Mouse (Mus musculus) intestine, embryonic 16.5 days (tissue): Measurements from ENCODE around the gene Sync. TPM values are rescaled to one million over a fixed set of nuclear protein-coding genes. Genes with fewer than 3 reads are reported as not detected.

ENCODE experiments used
- ATAC-seq: fragments of 200-750 bp; cut with Nextera tagmentation; 2 replicates; pipeline ENCODE4 v1.8.0; 2017; ENCODE audit warnings: moderate TSS enrichment, moderate library complexity
- H3K27ac ChIP-seq: fragments of 300-500 bp; sonication (generic); 2 replicates; pipeline ENCODE4 v1.5.1; 2014; ENCODE audit warnings: mild to moderate bottlenecking, low read length
- H3K27me3 ChIP-seq: fragments of 300-500 bp; sonication (generic); replicated peaks from 2 replicates; pipeline ENCODE4 v1.6.1; 2014; ENCODE audit warnings: low read length, control low read depth, mixed read lengths; ENCODE audit not compliant: control insufficient read depth, insufficient read depth
- H3K36me3 ChIP-seq: fragments of 300-500 bp; sonication (generic); 2 replicates; pipeline ENCODE4 v1.6.1; 2014; ENCODE audit warnings: low read length, control low read depth; ENCODE audit not compliant: control insufficient read depth, insufficient read depth
- H3K4me1 ChIP-seq: fragments of 300-500 bp; sonication (generic); 2 replicates; pipeline ENCODE4 v1.6.1; 2014; ENCODE audit warnings: low read length, control low read depth, mixed read lengths; ENCODE audit not compliant: control insufficient read depth, insufficient read depth
- H3K4me2 ChIP-seq: fragments of 300-500 bp; sonication (generic); 2 replicates; pipeline ENCODE4 v1.6.1; 2014; ENCODE audit warnings: low read depth, low read length, control low read depth
- H3K4me3 ChIP-seq: fragments of 300-500 bp; sonication (generic); 2 replicates; pipeline ENCODE4 v1.5.1; 2014; ENCODE audit warnings: mild to moderate bottlenecking, low read length
- H3K9ac ChIP-seq: fragments of 300-500 bp; sonication (generic); 2 replicates; pipeline ENCODE4 v1.6.1; 2014; ENCODE audit warnings: low read depth, low read length
- H3K9me3 ChIP-seq: fragments of 300-500 bp; sonication (generic); 2 replicates; pipeline ENCODE4 v1.6.1; 2016; ENCODE audit warnings: low read length, control low read depth; ENCODE audit not compliant: control insufficient read depth
- WGBS: fragments of 180-500 bp; shearing (Covaris S2); extraction: QIAGEN DNeasy Blood & Tissue Kit; methylation state at CpG from one replicate; pipeline ENCODE4 v1.1.7; 2014; 5-methylcytosine and 5-hydroxymethylcytosine counted together
- polyA plus RNA-seq: library from polyadenylated mRNA; unstranded; fragments of >200 nt; fragmentation: Nextera tagmentation; extraction: Ambion mirVana; gene quantifications from 2 replicates; pipeline ENCODE4 v1.2.1, GENCODE M21; 2015

Gene Sync
- polyA plus RNA-seq, 1 experiment from 2014 or later, result 1.1 TPM

DNA sequence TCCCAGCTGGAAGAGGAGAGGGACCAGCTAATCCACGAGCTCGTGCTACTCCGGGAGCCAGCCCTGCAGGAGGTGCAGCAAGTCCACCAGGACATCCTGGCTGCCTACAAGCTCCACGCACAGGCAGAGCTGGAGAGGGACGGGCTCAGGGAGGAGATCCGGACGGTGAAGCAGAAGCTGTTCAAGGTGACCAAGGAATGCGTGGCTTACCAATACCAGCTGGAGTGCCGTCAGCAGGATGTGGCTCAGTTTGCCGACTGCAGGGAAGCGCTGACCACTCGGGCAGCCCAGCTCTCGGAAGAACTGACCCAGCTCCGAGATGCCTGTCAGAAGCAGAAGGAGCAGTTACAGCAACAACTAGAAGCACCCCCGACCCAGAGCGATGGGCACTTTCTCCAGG is 6.3 kb downstream of the Sync start:
- WGBS, result 42% methylated on average over 16 of the region's 16 CpGs
- H3K4me1 ChIP-seq, result peaks cover 5% of the 10 kb centered on the region; the same call in 1 of the 2 replicates
- no peaks in the 10 kb centered on the region for H3K27me3 ChIP-seq
- H3K27ac ChIP-seq, result no peak overlapping the region
- no peak for ATAC-seq
- no peaks in the 10 kb centered on the region for H3K9me3 ChIP-seq
- no peak overlapping the region; the same call in 1 of the 2 replicates for H3K9ac ChIP-seq
- H3K4me3 ChIP-seq, result no peak overlapping the region
- H3K4me2 ChIP-seq, result no peak overlapping the region
- no peaks in the 10 kb centered on the region for H3K36me3 ChIP-seq

DNA sequence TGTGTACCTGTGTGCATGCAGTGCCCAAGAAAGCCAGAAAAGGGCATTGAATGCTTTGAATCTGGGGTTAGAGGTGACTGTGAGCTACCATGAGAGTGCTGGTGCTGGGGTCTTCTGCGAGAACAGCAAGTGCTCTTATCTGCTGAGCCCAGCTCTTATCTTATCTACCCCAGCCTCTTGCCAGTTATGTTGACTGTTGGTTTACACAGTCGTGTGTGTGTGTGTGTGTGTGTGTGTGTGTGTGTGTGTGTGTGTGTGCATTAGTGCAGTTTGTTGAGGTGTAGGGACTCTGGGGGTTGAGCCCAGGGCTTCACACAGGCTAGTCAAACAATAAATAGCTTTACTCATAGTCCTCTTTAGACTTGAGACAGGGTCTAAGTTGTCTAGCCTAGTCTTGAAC is 7.8 kb downstream of the Sync start:
- Histone ChIP-seq H3K9ac (no peak overlapping the region), H3K9me3 (no peaks in the 10 kb centered on the region), H3K27ac (no peak overlapping the region), H3K4me1 (peaks cover 5% of the 10 kb centered on the region; the same call in 1 of the 2 replicates), H3K4me3 (no peak overlapping the region), H3K36me3 (no peaks in the 10 kb centered on the region), H3K27me3 (no peaks in the 10 kb centered on the region), H3K4me2 (no peak overlapping the region)
- ATAC-seq, result no peak
- 40% methylated on average over 2 of the region's 2 CpGs for WGBS

DNA sequence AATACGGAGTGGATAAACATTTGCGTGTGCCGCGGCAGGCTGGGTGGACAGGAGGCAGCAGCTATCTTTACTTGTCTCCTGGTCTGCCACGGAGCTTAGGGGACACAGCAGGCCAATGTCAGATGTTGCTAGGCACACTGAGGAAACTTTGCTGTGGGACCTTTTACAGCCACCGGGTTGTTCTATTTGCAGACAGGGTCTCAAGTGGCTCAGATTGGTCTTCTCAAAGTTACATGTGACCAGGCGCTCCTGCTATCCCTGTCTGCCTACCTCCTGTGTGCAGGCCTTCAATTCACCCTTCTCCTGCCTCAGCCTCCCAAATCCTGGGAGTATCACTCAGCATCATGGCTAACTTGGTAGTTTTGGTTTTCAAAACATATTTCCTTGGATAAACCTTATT is 8.6 kb downstream of the Sync start:
- 64% methylated on average over 7 of the region's 7 CpGs for WGBS
- Histone ChIP-seq H3K36me3 (no peaks in the 10 kb centered on the region), H3K9ac (no peak overlapping the region), H3K4me2 (no peak overlapping the region), H3K4me1 (peaks cover 5% of the 10 kb centered on the region; the same call in 1 of the 2 replicates), H3K9me3 (no peaks in the 10 kb centered on the region), H3K4me3 (no peak overlapping the region), H3K27me3 (no peaks in the 10 kb centered on the region), H3K27ac (no peak overlapping the region)
- ATAC-seq, result no peak

DNA sequence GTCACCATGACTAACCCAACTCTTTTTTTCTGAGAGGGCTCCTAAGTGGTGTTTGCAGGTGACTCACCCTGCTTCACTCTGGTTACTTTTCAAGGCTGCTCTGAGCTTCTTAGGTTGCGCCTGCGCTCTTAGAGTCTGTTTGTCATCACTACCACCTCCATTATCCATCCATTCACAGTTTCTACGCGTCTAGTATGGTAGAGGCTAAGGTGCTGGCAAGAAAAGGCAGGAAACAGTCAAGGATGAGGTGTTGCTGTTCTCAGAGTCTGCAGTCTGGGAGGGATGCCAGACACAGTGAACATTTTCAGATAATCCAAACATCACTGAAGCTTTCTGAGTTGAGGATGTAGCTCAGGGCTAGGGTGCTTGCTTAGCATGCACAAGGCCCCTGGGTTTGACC is 10.3 kb downstream of the Sync start:
- Histone ChIP-seq H3K4me2 (no peak overlapping the region), H3K4me1 (peaks cover 5% of the 10 kb centered on the region; the same call in 1 of the 2 replicates), H3K36me3 (no peaks in the 10 kb centered on the region), H3K27me3 (no peaks in the 10 kb centered on the region), H3K4me3 (no peak overlapping the region), H3K9ac (no peak overlapping the region), H3K9me3 (no peaks in the 10 kb centered on the region), H3K27ac (peak overlapping the region; percentile 17; the same call in 1 of the 2 replicates)
- peak; percentile 40; the same call in 1 of the 2 replicates for ATAC-seq
- WGBS, result 62% methylated on average over 4 of the region's 4 CpGs

- no peaks in the 10 kb centered on the region for H3K9me3 ChIP-seq
- 61% methylated on average over 10 of the region's 10 CpGs for WGBS
- H3K4me2 ChIP-seq, result no peak overlapping the region
- H3K4me3 ChIP-seq, result no peak overlapping the region
- H3K27me3 ChIP-seq, result no peaks in the 10 kb centered on the region
- no peak overlapping the region for H3K27ac ChIP-seq
- H3K9ac ChIP-seq, result no peak overlapping the region
- H3K4me1 ChIP-seq, result peaks cover 7% of the 10 kb centered on the region; the same call in 1 of the 2 replicates
- ATAC-seq, result no peak
- no peaks in the 10 kb centered on the region for H3K36me3 ChIP-seq
These were observed 11.7 kb downstream of the Sync start for GRCm38 (mm10) chr4:129299121-129299520.

DNA sequence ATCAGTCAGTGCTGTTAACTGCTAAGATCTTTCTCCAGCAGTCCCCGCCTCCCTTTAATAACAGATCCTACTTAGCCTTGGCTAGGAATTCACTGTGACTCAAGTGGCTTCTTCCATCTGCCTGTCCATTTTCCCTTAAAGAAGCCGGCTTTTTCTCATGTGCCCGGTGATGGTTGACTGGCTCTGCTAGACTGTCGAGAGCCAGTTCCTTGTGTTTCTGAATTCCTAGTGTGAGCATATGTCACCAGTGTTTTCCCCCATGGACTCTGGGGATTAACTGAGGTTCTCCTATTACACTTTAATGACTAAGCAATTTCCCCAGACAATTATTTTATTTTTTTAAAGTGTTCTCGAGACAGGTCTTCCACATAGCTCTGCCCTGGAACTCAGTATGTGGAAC is 16.0 kb downstream of the Sync start:
- WGBS, result 71% methylated on average over 5 of the region's 5 CpGs
- no peak overlapping the region for H3K4me3 ChIP-seq
- H3K36me3 ChIP-seq, result peaks cover 2% of the 10 kb centered on the region; the same call in 1 of the 2 replicates
- no peaks in the 10 kb centered on the region for H3K27me3 ChIP-seq
- no peak overlapping the region for H3K4me2 ChIP-seq
- H3K9ac ChIP-seq, result no peak overlapping the region
- no peak overlapping the region for H3K27ac ChIP-seq
- no peaks in the 10 kb centered on the region for H3K9me3 ChIP-seq
- H3K4me1 ChIP-seq, result 0 out of 2 replicates have a peak, but pooled peaks cover 4% of the 10 kb centered on the region
- ATAC-seq, result no peak

DNA sequence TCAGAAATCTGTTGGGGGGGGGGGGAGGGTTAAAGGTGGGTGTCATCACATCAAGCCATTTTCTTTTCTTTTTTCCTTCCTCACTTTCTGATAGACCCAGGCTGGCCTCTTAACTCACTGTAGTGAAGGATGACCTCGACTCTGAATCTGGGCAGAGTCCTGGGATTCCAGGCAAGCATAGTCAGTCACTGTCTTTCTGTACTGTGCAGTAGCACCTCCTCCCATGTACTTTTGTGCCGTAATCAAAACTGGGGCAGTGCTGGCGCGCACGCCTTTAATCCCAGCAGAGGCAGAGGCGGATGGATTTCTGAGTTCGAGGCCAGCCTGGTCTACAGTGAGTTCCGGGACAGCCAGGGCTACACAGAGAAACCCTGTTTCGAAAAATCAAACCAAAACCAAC is 16.4 kb downstream of the Sync start:
- H3K9me3 ChIP-seq, result no peaks in the 10 kb centered on the region
- 0 out of 2 replicates have a peak, but pooled peaks cover 4% of the 10 kb centered on the region for H3K4me1 ChIP-seq
- no peak overlapping the region for H3K9ac ChIP-seq
- no peak overlapping the region for H3K4me3 ChIP-seq
- peaks cover 2% of the 10 kb centered on the region; the same call in 1 of the 2 replicates for H3K36me3 ChIP-seq
- no peak overlapping the region for H3K27ac ChIP-seq
- H3K4me2 ChIP-seq, result no peak overlapping the region
- H3K27me3 ChIP-seq, result no peaks in the 10 kb centered on the region
- ATAC-seq, result no peak
- 82% methylated on average over 9 of the region's 9 CpGs for WGBS

- H3K9ac ChIP-seq, result no peak overlapping the region
- 44% methylated on average over 1 of the region's 1 CpGs for WGBS
- peaks cover 2% of the 10 kb centered on the region; the same call in 1 of the 2 replicates for H3K36me3 ChIP-seq
- no peak overlapping the region for H3K4me3 ChIP-seq
- H3K9me3 ChIP-seq, result no peaks in the 10 kb centered on the region
- 0 out of 2 replicates have a peak, but pooled peaks have one; percentile 46 for ATAC-seq
- H3K4me1 ChIP-seq, result 0 out of 2 replicates have a peak, but pooled peaks cover 4% of the 10 kb centered on the region
- no peaks in the 10 kb centered on the region for H3K27me3 ChIP-seq
- H3K4me2 ChIP-seq, result no peak overlapping the region
- H3K27ac ChIP-seq, result no peak overlapping the region; the same call in 1 of the 2 replicates
These were observed 16.9 kb downstream of the Sync start for GRCm38 (mm10) chr4:129304306-129304705.

GRCm38 (mm10) chr4:129307936-129308335 is 20.5 kb downstream of the Sync start:
- no peak overlapping the region for H3K4me2 ChIP-seq
- H3K9ac ChIP-seq, result no peak overlapping the region
- H3K36me3 ChIP-seq, result peaks cover 2% of the 10 kb centered on the region; the same call in 1 of the 2 replicates
- H3K27me3 ChIP-seq, result no peaks in the 10 kb centered on the region
- WGBS, result 78% methylated on average over 1 of the region's 1 CpGs
- H3K27ac ChIP-seq, result no peak overlapping the region
- no peak overlapping the region for H3K4me3 ChIP-seq
- ATAC-seq, result no peak
- H3K4me1 ChIP-seq, result 0 out of 2 replicates have a peak, but pooled peaks cover 4% of the 10 kb centered on the region
- H3K9me3 ChIP-seq, result no peaks in the 10 kb centered on the region

GRCm38 (mm10) chr4:129313886-129314285 is 26.5 kb downstream of the Sync start:
- Histone ChIP-seq H3K36me3 (peaks cover 15% of the 10 kb centered on the region), H3K4me3 (no peak overlapping the region), H3K4me1 (no peaks in the 10 kb centered on the region), H3K9ac (no peak overlapping the region), H3K9me3 (no peaks in the 10 kb centered on the region), H3K4me2 (no peak overlapping the region), H3K27ac (no peak overlapping the region), H3K27me3 (no peaks in the 10 kb centered on the region)
- WGBS, result 60% methylated on average over 3 of the region's 3 CpGs
- no peak for ATAC-seq
